Comparison of ENCODE assay signal across 31 mouse cellular contexts in the genomic region with DNA sequence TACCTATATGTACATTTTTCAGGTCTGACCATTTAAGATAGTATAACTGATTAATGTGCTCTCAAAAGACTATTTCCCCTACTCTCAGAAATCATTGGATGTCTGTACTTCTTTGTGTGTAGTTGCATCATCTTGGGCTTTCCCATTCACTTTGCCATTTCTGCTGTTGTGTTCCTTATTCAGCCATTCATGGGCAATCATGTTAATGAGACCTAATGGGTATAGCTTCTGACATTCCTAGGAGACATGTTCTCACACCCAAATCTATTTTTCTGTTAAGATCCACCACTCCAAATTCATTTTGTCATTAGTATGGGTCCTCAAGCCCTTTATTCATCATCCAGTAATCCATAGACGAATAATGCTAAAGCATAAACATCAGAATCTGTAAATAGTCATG.
"Had no signal": no experiment of that assay in that cellular context is flagged by ENCODE, and none has a peak within 500 bp of the region (broad histone marks: within the 10 kb centered on the region; RNA-seq: fewer than 3 reads in every experiment).

No protein-coding gene starts in this region.

- H3K4me1 ChIP-seq: limb, embryonic 10.5 days; limb, embryonic 12.5 days; limb, embryonic 13.5 days; limb, embryonic 15.5 days; liver, embryonic 12.5 days; liver, embryonic 13.5 days; liver, embryonic 15.5 days; lung, embryonic 15.5 days; megakaryocyte, embryonic 14.5 days; midbrain, embryonic 10.5 days; midbrain, embryonic 12.5 days; midbrain, embryonic 13.5 days; midbrain, embryonic 15.5 days had no signal

- H3K36me3 ChIP-seq: limb, embryonic 10.5 days; limb, embryonic 12.5 days; limb, embryonic 13.5 days; limb, embryonic 15.5 days; liver, embryonic 12.5 days; liver, embryonic 13.5 days; liver, embryonic 15.5 days; lung, embryonic 15.5 days; midbrain, embryonic 10.5 days; midbrain, embryonic 12.5 days; midbrain, embryonic 13.5 days; midbrain, embryonic 15.5 days had no signal

- H3K9me3 ChIP-seq: limb, embryonic 10.5 days; limb, embryonic 12.5 days; limb, embryonic 13.5 days; limb, embryonic 15.5 days; liver, embryonic 13.5 days; liver, embryonic 15.5 days; lung, embryonic 15.5 days; megakaryocyte, embryonic 14.5 days; midbrain, embryonic 10.5 days; midbrain, embryonic 12.5 days; midbrain, embryonic 13.5 days; midbrain, embryonic 15.5 days had no signal

- H3K27ac ChIP-seq: limb, embryonic 10.5 days; limb, embryonic 12.5 days; limb, embryonic 13.5 days; limb, embryonic 15.5 days; liver, embryonic 12.5 days; liver, embryonic 13.5 days; liver, embryonic 14.5 days; liver, embryonic 15.5 days; lung, embryonic 15.5 days; macrophage; midbrain, embryonic 10.5 days; midbrain, embryonic 12.5 days; midbrain, embryonic 13.5 days; midbrain, embryonic 15.5 days had no signal

- H3K4me2 ChIP-seq: limb, embryonic 12.5 days; limb, embryonic 13.5 days; limb, embryonic 15.5 days; liver, embryonic 11.5 days; liver, embryonic 12.5 days; liver, embryonic 13.5 days; liver, embryonic 15.5 days; lung, embryonic 14.5 days; lung, embryonic 15.5 days; midbrain, embryonic 11.5 days; midbrain, embryonic 12.5 days; midbrain, embryonic 13.5 days; midbrain, embryonic 15.5 days had no signal

- H3K9ac ChIP-seq: limb, embryonic 12.5 days; limb, embryonic 13.5 days; limb, embryonic 15.5 days; liver, embryonic 12.5 days; liver, embryonic 13.5 days; liver, embryonic 14.5 days; liver, embryonic 15.5 days; liver, postnatal 0 days; lung, embryonic 14.5 days; lung, embryonic 15.5 days; midbrain, embryonic 12.5 days; midbrain, embryonic 13.5 days; midbrain, embryonic 15.5 days had no signal

- H3K27me3 ChIP-seq: limb, embryonic 12.5 days; limb, embryonic 13.5 days; limb, embryonic 15.5 days; liver, embryonic 12.5 days; liver, embryonic 13.5 days; liver, embryonic 15.5 days; lung, embryonic 15.5 days; megakaryocyte, embryonic 14.5 days; midbrain, embryonic 12.5 days; midbrain, embryonic 13.5 days; midbrain, embryonic 15.5 days had no signal

- ATAC-seq: liver, embryonic 12.5 days; liver, postnatal 0 days; lung, postnatal 0 days; midbrain, embryonic 13.5 days; midbrain, embryonic 15.5 days; midbrain, embryonic 16.5 days had no signal

- H3K4me3 ChIP-seq: limb, embryonic 10.5 days; limb, embryonic 12.5 days; limb, embryonic 13.5 days; limb, embryonic 15.5 days; liver, embryonic 12.5 days; liver, embryonic 13.5 days; liver, embryonic 15.5 days; lung, embryonic 15.5 days; megakaryocyte, embryonic 14.5 days; midbrain, embryonic 10.5 days; midbrain, embryonic 12.5 days; midbrain, embryonic 13.5 days; midbrain, embryonic 15.5 days; myocyte had no signal

- DNase-seq: left cerebral cortex, postnatal 4 days; liver; liver, embryonic 13.5 days; liver, postnatal 0 days; lung, adult 18-20 months; lung, adult 2 months; lung, embryonic 14.5 days; lung, postnatal 10 days; lung, postnatal 14 days; lung, postnatal 36 days; lung, postnatal 4 days; midbrain, embryonic 14.5 days had no signal
